Comparison of ENCODE assay signal across 17 mouse cellular contexts in the genomic region with DNA sequence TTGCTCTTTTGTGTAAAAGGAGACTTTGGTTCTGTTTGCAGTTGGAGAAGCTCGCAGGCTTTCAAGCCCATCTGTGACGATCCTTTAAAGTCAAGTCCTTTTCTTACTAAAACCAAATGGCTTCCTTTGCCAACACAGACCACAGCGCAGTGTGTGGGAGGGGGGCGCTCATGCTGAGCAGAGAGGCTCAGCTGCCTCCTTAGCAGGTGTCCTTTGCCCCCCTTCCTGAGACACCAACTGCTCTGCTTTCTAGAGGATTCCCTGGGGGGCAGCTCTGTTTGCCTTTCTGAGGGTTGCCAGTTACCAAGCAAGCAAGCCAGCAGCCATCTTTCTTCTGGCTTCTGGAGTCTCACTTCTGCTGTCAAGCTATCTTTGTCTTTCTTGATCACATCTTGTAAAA. TPM values are rescaled to one million over a fixed set of nuclear protein-coding genes. Genes with fewer than 3 reads are reported as not detected.
A peak's percentile ranks its signal among the peaks of the same experiment; 100 is the strongest.
DNase-seq lines count a peak whose midpoint lies in the region; ATAC-seq and TF ChIP-seq lines count a peak whose summit lies in the region.
"Had no signal": no experiment of that assay in that cellular context is flagged by ENCODE, and none has a peak within 500 bp of the region (broad histone marks: within the 10 kb centered on the region; RNA-seq: fewer than 3 reads in every experiment).

No protein-coding gene starts in this region.

- peak; percentile 72 for DNase-seq in embryonic facial prominence, embryonic 14.5 days (ENCODE audit: low spot score)
- DNase-seq in embryonic facial prominence, embryonic 10.5 days (ENCODE audit: low spot score): no peak
- DNase-seq in A20 (ENCODE audit: low read depth, low spot score): peak; percentile 85
- peak; percentile 77 for DNase-seq in thymus, adult 2 months
- no peak for DNase-seq in heart, postnatal 36 days
- DNase-seq in frontal cortex, postnatal 36 days (ENCODE audit: low spot score in 2 of 2): no peak
- no peak for DNase-seq in urinary bladder, postnatal 4 days (ENCODE audit: low spot score in 2 of 2)
- DNase-seq: cerebellum, adult 18-20 months; gastrocnemius, postnatal 25 days; kidney, adult 9 months; kidney, postnatal 4 days had no signal

- TF ChIP-seq POLR2A in thymus, adult 2 months (IDR thresholded peaks at IDR 0.05; ENCODE audit: control insufficient read depth, extremely low read depth, insufficient read depth, low read length, poor library complexity): no peak

- no peak overlapping the region for H3K27ac ChIP-seq in embryonic facial prominence, embryonic 14.5 days (replicated peaks; ENCODE audit: low read depth, low read length)
- no peak overlapping the region for H3K27ac ChIP-seq in embryonic facial prominence, embryonic 10.5 days (replicated peaks)
- peak overlapping the region; percentile 76 for H3K27ac ChIP-seq in thymus, adult 2 months (ENCODE audit: control insufficient read depth, insufficient read depth, low read length)
- H3K27ac ChIP-seq: limb, embryonic 12.5 days; midbrain, embryonic 13.5 days had no signal

- intact Hi-C loops in heart, postnatal 36 days (cut with DNase I): no loop called here

- H3K9me3 ChIP-seq in embryonic facial prominence, embryonic 14.5 days (ENCODE audit: control insufficient read depth, low read length): peaks cover 10% of the 10 kb centered on the region; the same call in 1 of the 2 replicates
- peaks cover 2% of the 10 kb centered on the region; the same call in 1 of the 2 replicates for H3K9me3 ChIP-seq in embryonic facial prominence, embryonic 10.5 days
- H3K9me3 ChIP-seq: limb, embryonic 12.5 days had no signal

- no peaks in the 10 kb centered on the region for H3K27me3 ChIP-seq in embryonic facial prominence, embryonic 14.5 days (replicated peaks; ENCODE audit: control insufficient read depth, insufficient read depth, low read length)
- H3K27me3 ChIP-seq in embryonic facial prominence, embryonic 10.5 days (replicated peaks; ENCODE audit: low read depth, poor library complexity, severe bottlenecking): no peaks in the 10 kb centered on the region; the same call in 1 of the 2 replicates
- H3K27me3 ChIP-seq in thymus, adult 2 months (ENCODE audit: control insufficient read depth, insufficient read depth, low read length): no peaks in the 10 kb centered on the region
- H3K27me3 ChIP-seq: limb, embryonic 12.5 days; midbrain, embryonic 13.5 days had no signal

- no peak overlapping the region for H3K4me2 ChIP-seq in embryonic facial prominence, embryonic 14.5 days (ENCODE audit: low read depth, low read length)
- H3K4me2 ChIP-seq: heart, embryonic 11.5 days; limb, embryonic 12.5 days; midbrain, embryonic 13.5 days had no signal

- no peaks in the 10 kb centered on the region for H3K4me1 ChIP-seq in embryonic facial prominence, embryonic 14.5 days (ENCODE audit: control insufficient read depth, insufficient read depth, low read length)
- no peaks in the 10 kb centered on the region for H3K4me1 ChIP-seq in embryonic facial prominence, embryonic 10.5 days
- H3K4me1 ChIP-seq in thymus, adult 2 months (replicated peaks; ENCODE audit: control insufficient read depth, insufficient read depth, low read length): peaks cover 14% of the 10 kb centered on the region
- H3K4me1 ChIP-seq: limb, embryonic 12.5 days; midbrain, embryonic 13.5 days had no signal

- TF ChIP-seq CTCF in thymus, adult 2 months (IDR thresholded peaks at IDR 0.05; ENCODE audit: borderline replicate concordance, control insufficient read depth, extremely low read depth, insufficient read depth, low read length, poor library complexity): no peak

- no peaks in the 10 kb centered on the region for H3K36me3 ChIP-seq in embryonic facial prominence, embryonic 14.5 days (ENCODE audit: control insufficient read depth, insufficient read depth, low read length)
- no peaks in the 10 kb centered on the region for H3K36me3 ChIP-seq in embryonic facial prominence, embryonic 10.5 days (replicated peaks)
- no peaks in the 10 kb centered on the region for H3K36me3 ChIP-seq in thymus, adult 2 months (ENCODE audit: control insufficient read depth, insufficient read depth, low read length)
- H3K36me3 ChIP-seq: limb, embryonic 12.5 days; midbrain, embryonic 13.5 days had no signal

- H3K4me3 ChIP-seq in embryonic facial prominence, embryonic 14.5 days (ENCODE audit: low read depth, low read length): no peak overlapping the region
- no peak overlapping the region for H3K4me3 ChIP-seq in embryonic facial prominence, embryonic 10.5 days
- H3K4me3 ChIP-seq in thymus, adult 2 months (ENCODE audit: control insufficient read depth, insufficient read depth, low read length): no peak overlapping the region
- H3K4me3 ChIP-seq: erythroblast, embryonic 14.5 days; limb, embryonic 12.5 days; midbrain, embryonic 13.5 days had no signal

- ATAC-seq in embryonic facial prominence, embryonic 14.5 days (ENCODE audit: low read depth): peak; percentile 82; the same call in 1 of the 2 replicates
- ATAC-seq in neutrophil, adult 5-6 weeks (ENCODE audit: extremely low read depth, insufficient number of reproducible peaks, low FRiP score, poor library complexity, severe bottlenecking): peak; percentile 71
- ATAC-seq: inflammation-experienced regulatory T-cells, adult 6 months; midbrain, embryonic 13.5 days had no signal

- no peak overlapping the region for H3K9ac ChIP-seq in embryonic facial prominence, embryonic 14.5 days (ENCODE audit: low read depth, low read length)
- H3K9ac ChIP-seq: limb, embryonic 12.5 days; midbrain, embryonic 13.5 days had no signal

- 43% methylated on average over 4 of the region's 4 CpGs for WGBS in embryonic facial prominence, embryonic 14.5 days
- WGBS in embryonic facial prominence, embryonic 10.5 days: 59% methylated on average over 4 of the region's 4 CpGs
- WGBS in thymus, adult 2 months: under 1% methylated on average over 4 of the region's 4 CpGs

RNA-seq across cellular contexts. Expression of gene Rtl6, which starts 19.4 kb away (rescaled TPM):
- 10.8 and 13.7 TPM in 2 replicates for polyA plus RNA-seq in embryonic facial prominence, embryonic 14.5 days (2014; fragmentation: Nextera tagmentation; extraction: Ambion mirVana)
- 25.1 and 26.0 TPM in 2 replicates for polyA plus RNA-seq in embryonic facial prominence, embryonic 10.5 days (2016; fragmentation: Nextera tagmentation; extraction: Ambion mirVana)
- total RNA-seq in neutrophil, adult 5-6 weeks (2017): 6.4 and 6.6 TPM in 2 replicates
- 18.8 and 26.1 TPM in 2 replicates for polyA plus RNA-seq in thymus, adult 2 months (2012; rRNA removed)
- total RNA-seq in heart, postnatal 36 days (2021): 1 to 10 TPM; 5.7 to 7.5 TPM
- polyA plus RNA-seq: erythroblast, embryonic 14.5 days had no signal

Comparison
In these comparisons a context has a peak if more than half of its experiments do, and no peak if none do; other contexts are left out.
1. DNase-seq: peak in embryonic facial prominence, embryonic 14.5 days (single experiment), A20 (single experiment) and thymus, adult 2 months (single experiment); none in embryonic facial prominence, embryonic 10.5 days (single experiment), heart, postnatal 36 days (0 of 2), frontal cortex, postnatal 36 days (0 of 2) and urinary bladder, postnatal 4 days (0 of 2).